Mouse (Mus musculus) ovary, postnatal 14 days (tissue): ENCODE data around the gene Akt1s1.

Experiments used
- DNase-seq: peaks from one replicate; pipeline ENCODE4 v3.0.0; 2022; ENCODE audit warnings: low spot score

Gene Akt1s1

GRCm38 (mm10) chr7:44848561-44849415 is at the start of gene Akt1s1, which contains the start of gene Tbc1d17:
Gene Akt1s1, plus strand, starts transcription at chr7:44848991.
Gene Tbc1d17, minus strand, starts transcription at chr7:44849079.
- DNase-seq, result peak; percentile 96

GRCm38 (mm10) chr7:44808927-44809326 is 39.9 kb upstream of the Akt1s1 start:
- no peak for DNase-seq

GRCm38 (mm10) chr7:44809466-44809865 is 39.3 kb upstream of the Akt1s1 start:
- DNase-seq, result no peak

- DNase-seq, result no peak
These were observed 38.4 kb upstream of the Akt1s1 start for GRCm38 (mm10) chr7:44810365-44810764.

- no peak for DNase-seq
These were observed 37.8 kb upstream of the Akt1s1 start for GRCm38 (mm10) chr7:44810819-44811557.

- DNase-seq, result no peak
These were observed 36.0 kb upstream of the Akt1s1 start for GRCm38 (mm10) chr7:44812651-44813325.

- DNase-seq, result no peak
These were observed 34.8 kb upstream of the Akt1s1 start for GRCm38 (mm10) chr7:44813985-44814384.

GRCm38 (mm10) chr7:44814423-44814822 is 34.4 kb upstream of the Akt1s1 start:
- no peak for DNase-seq

- no peak for DNase-seq
These were observed 33.7 kb upstream of the Akt1s1 start for GRCm38 (mm10) chr7:44814952-44815553.

GRCm38 (mm10) chr7:44815721-44816469 is 32.9 kb upstream of the Akt1s1 start, which contains the start of the genes Nup62 and Il4i1:
Gene Nup62, plus strand, starts transcription at chr7:44816088.
Gene Il4i1, plus strand, starts transcription at chr7:44816387.
- DNase-seq, result peak; percentile 99

- peak; percentile 71 for DNase-seq
These were observed 32.2 kb upstream of the Akt1s1 start, which contains the start of gene Atf5 for GRCm38 (mm10) chr7:44816470-44817021. Gene Atf5, minus strand, starts transcription at chr7:44816658.

- DNase-seq, result no peak
These were observed 31.4 kb upstream of the Akt1s1 start for GRCm38 (mm10) chr7:44817441-44817840.

GRCm38 (mm10) chr7:44818164-44818563 is 30.6 kb upstream of the Akt1s1 start:
- DNase-seq, result no peak

- peak; percentile 53 for DNase-seq
These were observed 30.0 kb upstream of the Akt1s1 start for GRCm38 (mm10) chr7:44818751-44819235.

- DNase-seq, result no peak
These were observed 29.4 kb upstream of the Akt1s1 start for GRCm38 (mm10) chr7:44819391-44819790.

- DNase-seq, result no peak
These were observed 28.9 kb upstream of the Akt1s1 start for GRCm38 (mm10) chr7:44819863-44820262.

- no peak for DNase-seq
These were observed 28.3 kb upstream of the Akt1s1 start for GRCm38 (mm10) chr7:44820525-44820924.

GRCm38 (mm10) chr7:44821666-44822448 is 26.9 kb upstream of the Akt1s1 start:
- no peak for DNase-seq

- DNase-seq, result no peak
These were observed 25.4 kb upstream of the Akt1s1 start for GRCm38 (mm10) chr7:44823409-44823808.

- DNase-seq, result peak; percentile 70
These were observed 23.9 kb upstream of the Akt1s1 start for GRCm38 (mm10) chr7:44824872-44825271.
